Mouse (Mus musculus) layer of hippocampus, postnatal 10 days (tissue): ENCODE results near the gene Herc2. TPM values are rescaled to one million over a fixed set of nuclear protein-coding genes. Genes with fewer than 3 reads are reported as not detected.

Experiments used
- DNase-seq, 2 experiments: peaks; one replicate each; pipeline ENCODE4 v3.0.0; 2021; ENCODE audit warnings: low spot score in 2 of 2
- total RNA-seq, 2 experiments: library from RNA; stranded (reverse); gene quantifications; 2 replicates each; pipeline ENCODE4 v1.2.3; 2021

Gene Herc2
- total RNA-seq, 2 experiments from 2014 or later: 130 to 142 TPM

- DNase-seq: no peak
Measured at GRCm38 (mm10) chr7:56066136-56066535, 16.1 kb downstream of the Herc2 start.

DNA sequence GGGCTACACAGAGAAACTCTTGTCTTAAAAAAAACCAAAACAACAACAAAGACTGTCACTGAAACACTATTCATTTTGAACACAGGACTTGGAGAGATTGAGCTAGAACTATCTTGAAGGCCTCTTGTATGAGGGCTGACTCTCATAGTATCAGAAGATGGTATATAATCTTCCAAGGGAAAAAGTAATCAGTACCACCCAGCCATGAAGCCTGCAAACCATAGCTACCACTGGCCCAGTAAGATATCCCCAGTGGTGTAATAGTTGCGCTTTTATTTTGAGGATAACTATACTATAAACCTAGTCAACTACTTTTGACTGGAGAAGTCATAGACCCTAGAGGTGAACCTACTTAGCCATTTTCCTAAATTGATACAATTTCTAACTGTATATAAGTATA, 16.6 kb downstream of the Herc2 start:
- no peak for DNase-seq

DNA sequence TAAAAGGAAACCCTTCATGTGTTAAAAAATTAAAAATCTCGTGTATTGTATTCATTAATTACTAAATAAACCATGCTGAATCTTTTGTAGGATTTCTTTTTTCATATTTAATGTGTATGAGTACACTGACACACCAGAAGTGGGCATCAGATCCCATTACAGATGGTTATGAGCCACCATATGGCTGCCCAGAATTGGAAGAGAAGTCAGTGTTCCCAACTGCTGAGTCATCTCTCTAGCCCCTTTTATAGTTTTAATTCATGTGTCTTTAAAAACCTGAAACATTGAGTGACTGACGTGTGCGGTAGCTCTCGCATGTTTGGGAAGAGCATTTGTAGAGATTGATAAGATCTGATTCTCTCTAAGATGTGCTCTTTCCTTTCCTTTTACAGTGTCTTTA, 21.7 kb downstream of the Herc2 start:
- no peak for DNase-seq

DNA sequence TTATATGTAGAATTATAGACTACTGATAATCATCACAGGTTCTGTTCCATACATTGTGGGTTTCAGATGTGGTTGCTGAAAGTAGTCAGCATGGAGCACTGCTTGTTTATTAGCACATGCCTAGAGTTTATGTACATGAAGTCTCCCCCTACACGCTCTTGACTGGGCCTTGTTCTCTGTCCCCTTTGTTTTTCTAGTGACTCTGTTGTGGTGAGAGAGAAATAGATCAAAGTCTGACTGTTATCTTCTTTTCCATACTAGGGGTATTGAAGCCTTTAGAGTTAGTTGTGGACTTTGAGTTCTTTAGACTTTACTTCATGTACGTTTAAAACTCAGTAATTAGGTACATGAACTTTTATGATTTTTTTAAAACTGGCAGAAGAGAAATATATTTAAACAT, 33.0 kb downstream of the Herc2 start:
- DNase-seq: no peak

DNA sequence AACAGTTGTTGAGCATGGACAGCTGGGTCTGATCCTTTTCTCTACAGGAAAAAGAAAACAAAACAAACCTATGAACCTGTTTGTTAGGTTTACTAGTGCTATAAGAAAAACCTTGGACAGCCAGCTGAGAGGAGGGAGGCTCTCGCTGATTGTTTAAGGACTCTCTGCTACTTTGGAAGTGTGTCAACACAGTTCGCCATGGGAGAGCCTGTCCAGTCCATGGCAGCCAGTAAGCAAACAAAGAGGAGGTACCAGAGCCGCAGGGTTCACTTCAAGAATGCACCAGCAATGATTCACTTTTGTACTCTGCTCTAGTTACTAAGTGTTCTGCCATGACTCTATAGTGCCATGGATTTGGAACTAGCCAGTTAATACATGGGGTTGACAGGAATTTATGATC, 39.1 kb downstream of the Herc2 start:
- DNase-seq: no peak

DNA sequence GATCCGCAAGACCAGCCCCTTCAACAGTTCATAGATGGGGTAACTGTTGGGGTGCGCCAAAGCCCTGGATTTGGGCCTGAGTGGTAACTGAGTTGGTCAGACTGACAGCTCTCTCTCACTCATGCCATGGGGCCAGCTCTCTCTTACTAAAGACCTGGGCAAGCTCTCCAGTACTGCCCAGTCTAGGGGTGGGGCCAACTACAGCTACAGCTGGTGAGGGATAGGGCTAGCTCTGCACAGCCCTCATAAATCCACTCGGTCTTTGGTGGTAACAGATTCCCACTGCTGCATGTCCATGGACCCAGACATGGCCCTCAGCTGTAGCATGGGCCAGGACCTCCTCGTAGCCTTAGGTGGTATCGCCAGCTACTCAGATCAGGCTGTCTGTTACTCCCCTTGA, 41.4 kb downstream of the Herc2 start:
- DNase-seq: no peak

DNA sequence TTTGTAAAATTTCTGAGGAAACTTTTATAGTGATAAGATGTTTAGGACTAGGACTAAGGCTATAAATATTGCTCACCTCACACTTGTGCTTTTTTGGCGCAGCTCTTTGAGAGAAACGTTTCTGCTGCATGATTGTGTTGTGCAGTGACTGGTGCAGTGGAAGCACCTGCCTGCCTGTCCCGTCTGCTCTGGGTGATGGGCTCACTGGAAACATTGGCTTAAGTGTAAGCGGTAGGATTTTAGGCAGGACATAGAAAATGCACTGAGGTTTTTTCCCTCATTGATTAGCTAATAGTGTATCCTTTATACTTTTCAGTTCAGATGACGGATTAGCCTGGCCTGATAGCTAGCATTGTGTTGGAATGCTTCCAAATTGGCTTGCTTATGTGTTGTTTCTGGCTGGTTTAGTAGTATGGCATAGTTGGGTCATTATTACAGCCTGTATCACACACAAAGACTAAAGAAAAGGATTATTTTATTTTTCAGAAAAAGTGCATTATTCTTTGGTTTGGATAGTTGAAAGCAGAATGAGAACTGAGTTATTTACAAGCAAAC, 52.4 kb downstream of the Herc2 start:
- no peak for DNase-seq

DNA sequence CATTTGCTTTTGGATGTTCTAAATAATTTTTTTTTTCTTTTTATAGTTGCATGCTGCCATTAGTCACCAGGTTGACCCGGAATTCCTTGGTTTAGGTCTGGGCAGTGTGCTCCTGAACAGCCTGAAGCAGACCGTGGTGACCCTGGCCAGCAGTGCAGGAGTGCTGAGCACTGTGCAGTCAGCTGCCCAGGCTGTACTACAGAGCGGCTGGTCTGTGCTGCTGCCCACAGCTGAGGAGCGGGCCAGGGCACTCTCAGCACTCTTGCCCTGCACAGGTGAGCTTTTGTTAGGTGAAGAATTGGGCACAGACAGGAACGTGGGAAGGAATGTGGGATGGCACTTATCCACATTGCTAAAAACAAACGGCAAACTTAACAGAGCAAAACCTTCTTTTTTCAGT, 63.0 kb downstream of the Herc2 start:
- DNase-seq: no peak

- DNase-seq: no peak
Measured at GRCm38 (mm10) chr7:56114148-56114547, 64.2 kb downstream of the Herc2 start.

DNA sequence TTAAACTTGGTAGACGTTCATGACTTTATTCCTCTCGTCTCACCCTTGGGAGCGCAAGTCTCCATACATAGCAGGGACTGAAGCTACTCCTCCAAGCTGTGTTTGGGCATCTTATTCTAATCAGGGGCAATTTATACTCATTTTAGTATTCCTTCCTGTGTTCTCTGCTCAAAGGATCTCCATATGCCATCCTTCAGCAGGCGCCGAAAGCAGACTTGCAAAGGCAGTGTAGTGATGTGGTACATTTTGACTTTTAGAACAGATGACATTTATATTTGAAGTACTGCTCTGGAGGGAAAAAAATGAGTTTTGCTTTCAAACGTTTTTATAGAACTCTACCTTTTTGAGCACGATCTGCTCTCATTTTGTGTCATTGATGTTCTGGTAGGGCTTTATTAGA, 71.0 kb downstream of the Herc2 start:
- no peak for DNase-seq

GRCm38 (mm10) chr7:56121425-56121824, 71.4 kb downstream of the Herc2 start:
- no peak for DNase-seq

GRCm38 (mm10) chr7:56128080-56128479, 78.1 kb downstream of the Herc2 start:
- DNase-seq: no peak

GRCm38 (mm10) chr7:56129577-56129976, 79.6 kb downstream of the Herc2 start:
- DNase-seq: no peak

DNA sequence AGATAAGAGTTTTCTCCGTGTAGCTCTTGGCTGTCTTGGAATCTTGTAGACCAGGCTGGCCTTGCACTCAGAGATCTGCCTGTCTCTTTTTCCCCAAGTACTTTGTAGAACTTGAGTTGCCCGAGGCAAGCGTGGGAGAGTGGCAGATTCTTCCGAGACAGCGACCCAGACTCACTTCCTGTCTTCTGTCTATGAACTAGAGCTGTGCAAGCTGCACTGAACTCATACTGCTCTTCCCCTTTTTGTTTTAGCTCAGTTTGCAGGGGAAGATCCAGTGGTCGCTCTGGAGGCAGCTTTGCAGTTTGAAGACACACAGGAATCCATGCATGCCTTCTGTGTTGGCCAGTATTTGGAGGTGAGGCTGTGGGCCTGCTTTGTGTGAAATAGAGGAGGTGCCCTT, 81.6 kb downstream of the Herc2 start:
- DNase-seq: no peak

- no peak for DNase-seq
Measured at GRCm38 (mm10) chr7:56138706-56139105, 88.7 kb downstream of the Herc2 start.

GRCm38 (mm10) chr7:56146424-56146823, 96.4 kb downstream of the Herc2 start:
- no peak for DNase-seq

GRCm38 (mm10) chr7:56148925-56149324, 98.9 kb downstream of the Herc2 start:
- no peak for DNase-seq

DNA sequence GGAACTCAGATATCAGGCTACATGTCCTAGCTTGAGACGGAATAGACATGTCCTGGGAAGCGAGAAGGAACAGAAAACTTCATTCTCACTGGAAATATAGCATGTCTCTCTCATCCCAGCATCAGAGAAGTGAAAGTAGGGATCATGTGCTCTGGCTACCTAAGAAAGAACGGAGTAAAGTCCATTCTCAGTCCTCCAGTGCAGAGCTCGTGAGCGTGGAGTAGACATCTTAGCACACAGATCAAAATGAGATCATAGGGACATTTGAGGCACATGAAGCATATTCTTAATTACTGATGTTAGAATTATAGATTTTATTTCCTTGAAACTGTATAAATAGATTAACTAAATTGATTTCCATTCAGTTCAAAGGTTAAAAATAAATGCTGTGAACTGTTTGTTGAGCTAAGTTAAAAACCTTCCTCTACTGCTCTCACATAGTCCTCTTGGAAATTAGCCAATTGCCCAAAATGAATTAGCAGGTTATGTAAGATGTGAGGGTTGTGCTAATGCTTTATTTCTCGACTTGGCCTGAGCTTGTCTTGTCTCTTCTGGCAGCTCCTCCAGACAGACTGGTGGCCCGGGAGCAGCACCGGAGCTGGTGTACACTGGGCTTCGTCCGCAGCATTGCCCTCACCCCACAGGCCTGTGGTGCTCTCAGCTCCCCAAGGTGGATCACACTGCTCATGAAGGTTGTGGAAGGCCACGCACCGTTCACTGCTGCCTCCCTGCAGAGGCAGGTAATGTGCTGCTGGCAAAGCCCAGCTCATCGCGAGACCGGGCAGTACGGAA, 102.1 kb downstream of the Herc2 start:
- no peak for DNase-seq

GRCm38 (mm10) chr7:56153161-56153560, 103.2 kb downstream of the Herc2 start:
- no peak for DNase-seq

DNA sequence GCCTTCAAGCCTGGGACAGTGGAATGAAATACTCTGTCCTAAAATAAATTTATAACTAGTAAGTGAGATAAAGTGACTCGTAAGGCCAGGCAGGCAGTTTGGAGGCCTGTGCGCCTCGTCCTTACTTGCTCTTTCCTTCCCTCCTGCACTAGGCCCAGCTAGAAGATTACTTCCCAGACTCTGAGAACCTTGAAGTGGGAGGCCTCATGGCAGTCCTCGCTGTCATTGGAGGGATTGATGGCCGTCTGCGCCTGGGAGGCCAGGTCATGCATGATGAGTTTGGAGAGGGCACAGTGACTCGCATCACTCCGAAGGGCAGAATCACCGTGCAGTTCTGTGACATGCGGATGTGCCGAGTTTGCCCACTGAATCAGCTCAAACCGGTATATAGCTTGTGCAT, 103.6 kb downstream of the Herc2 start:
- no peak for DNase-seq

- no peak for DNase-seq
Measured at GRCm38 (mm10) chr7:56163316-56163715, 113.3 kb downstream of the Herc2 start.

GRCm38 (mm10) chr7:56168713-56169112, 118.7 kb downstream of the Herc2 start:
- DNase-seq: no peak

GRCm38 (mm10) chr7:56177371-56177770, 127.4 kb downstream of the Herc2 start:
- no peak for DNase-seq
